Mouse (Mus musculus) G1E (cell line): ENCODE results near the gene Zfp628.

Experiments used
- CTCF ChIP-seq: IDR thresholded peaks from 2 replicates; pipeline ENCODE4 v1.5.1; 2012; ENCODE audit warnings: low read depth, low read length, inconsistent platforms, mixed read lengths
- GATA1 ChIP-seq: IDR thresholded peaks from 2 replicates; pipeline ENCODE4 v1.6.1; 2012; ENCODE audit warnings: borderline replicate concordance, low read length, inconsistent platforms, mixed read lengths
- GATA2 ChIP-seq: IDR thresholded peaks from 2 replicates; pipeline ENCODE4 v1.6.1; 2012; ENCODE audit warnings: low read depth, low read length, inconsistent platforms, borderline replicate concordance
- TAL1 ChIP-seq: conservative IDR thresholded peaks from 2 replicates; pipeline ENCODE4 v1.6.1; 2012; ENCODE audit warnings: low read depth, low read length, inconsistent platforms, mixed read lengths

- TF ChIP-seq CTCF, result no peak
- TF ChIP-seq GATA1, result no peak
- no peak for TF ChIP-seq TAL1
- TF ChIP-seq GATA2, result no peak
These were observed 35.7 kb downstream of the Zfp628 start for GRCm38 (mm10) chr7:4950561-4951342.
